Mouse (Mus musculus) liver, adult 2 months (tissue): ENCODE data around the gene Utrn.

Experiments used
- CTCF ChIP-seq: fragments of 200-500 bp; IDR thresholded peaks from 2 replicates; pipeline ENCODE4 v1.5.1; 2011; ENCODE audit warnings: low read depth, low read length, control low read depth
- POLR2A ChIP-seq: fragments of 200-500 bp; IDR thresholded peaks from 2 replicates; pipeline ENCODE4 v1.6.1; 2011; ENCODE audit warnings: low read length, control low read depth; ENCODE audit not compliant: insufficient read depth; ENCODE audit errors: extremely low read depth

GRCm38 (mm10) chr10:12723269-12723668, 145.9 kb downstream of the Utrn start:
- TF ChIP-seq POLR2A, result no peak
- TF ChIP-seq CTCF, result no peak
